Mouse (Mus musculus) myocyte (in vitro differentiated cells): Measurements from ENCODE around the gene Rpl23a.

ENCODE experiments used
- CEBPB ChIP-seq: IDR thresholded peaks from 2 replicates; pipeline ENCODE4 v1.6.1; 2011; ENCODE audit warnings: mild to moderate bottlenecking, moderate library complexity; ENCODE audit not compliant: poor library complexity, insufficient read depth, severe bottlenecking
- MAX ChIP-seq: IDR thresholded peaks from one replicate; pipeline ENCODE4 v1.6.1; 2011; ENCODE audit warnings: low read depth, mild to moderate bottlenecking, control low read depth
- MYOD1 ChIP-seq, 3 experiments: IDR thresholded peaks; one replicate each; pipeline ENCODE4 v1.6.1; 2011; ENCODE audit warnings: control low read depth in 2 of 3, low read depth in 2 of 3, mild to moderate bottlenecking in 2 of 3, moderate library complexity in 1 of 3; ENCODE audit not compliant: insufficient read length in 2 of 3, control insufficient read depth in 1 of 3
- MYOG ChIP-seq, 3 experiments: IDR thresholded peaks; one replicate each; pipeline ENCODE4 v1.6.1; 2011; ENCODE audit warnings: control low read depth in 2 of 3, low read depth in 2 of 3, mild to moderate bottlenecking in 2 of 3; ENCODE audit not compliant: insufficient read length in 2 of 3, control insufficient read depth in 1 of 3, insufficient read depth in 1 of 3
- POLR2A ChIP-seq: IDR thresholded peaks from one replicate; pipeline ENCODE4 v1.6.1; 2011; ENCODE audit warnings: low read depth, mild to moderate bottlenecking, control low read depth, moderate library complexity; ENCODE audit not compliant: insufficient read length
- POLR2AphosphoS2 ChIP-seq: IDR thresholded peaks from one replicate; pipeline ENCODE4 v1.6.1; 2011; ENCODE audit warnings: low read depth, control low read depth; ENCODE audit not compliant: insufficient read length
- TCF12 ChIP-seq: IDR thresholded peaks from one replicate; pipeline ENCODE4 v1.6.1; 2011; ENCODE audit warnings: mild to moderate bottlenecking, control low read depth; ENCODE audit not compliant: poor library complexity, insufficient read depth, severe bottlenecking
- TCF3 ChIP-seq: IDR thresholded peaks from one replicate; pipeline ENCODE4 v1.6.1; 2011; ENCODE audit warnings: low read depth, control low read depth; ENCODE audit not compliant: insufficient read length
- USF1 ChIP-seq: IDR thresholded peaks from one replicate; pipeline ENCODE4 v1.6.1; 2011; ENCODE audit warnings: low read depth, mild to moderate bottlenecking, control low read depth, moderate library complexity

- no peak for TF ChIP-seq MYOD1 (IDR thresholded peaks at IDR 0.05; ENCODE audit: control insufficient read depth in 1 of 3, insufficient read length in 2 of 3, low read depth in 2 of 3)
- TF ChIP-seq POLR2A = no peak
- TF ChIP-seq CEBPB = no peak
- TF ChIP-seq TCF3 = no peak
- no peak for TF ChIP-seq POLR2AphosphoS2
- no peak for TF ChIP-seq MAX
- TF ChIP-seq MYOG (IDR thresholded peaks at IDR 0.05; ENCODE audit: control insufficient read depth in 1 of 3, insufficient read depth in 1 of 3, insufficient read length in 2 of 3, low read depth in 2 of 3) = no peak
- TF ChIP-seq USF1 = no peak
- no peak for TF ChIP-seq TCF12
Observed at GRCm38 (mm10) chr11:78143520-78143919, 39.9 kb downstream of the Rpl23a start.
